Mouse (Mus musculus): Measurements from ENCODE around the gene Ttc6.

GRCm38 (mm10) chr12:57672414-57672813, 108.5 kb downstream of the Ttc6 start:
- TF ChIP-seq GATA1 (IDR thresholded peaks at IDR 0.05; ENCODE audit: borderline replicate concordance, low read length) (no peak), FLI1 (IDR thresholded peaks at IDR 0.05; ENCODE audit: low read length) (no peak)

Measured in megakaryocyte, embryonic 14.5 days (primary cell).